Mouse (Mus musculus) liver, postnatal 0 days (tissue): ENCODE measurements around the gene Htra1.

Source experiments
- CTCF ChIP-seq: sonication (generic); IDR thresholded peaks from 2 replicates; pipeline ENCODE4 v1.5.1; 2016; ENCODE audit warnings: antibody characterized with exemption, low read depth
- EP300 ChIP-seq: IDR thresholded peaks from 2 replicates; pipeline ENCODE4 v1.6.1; 2016; ENCODE audit warnings: antibody characterized with exemption, low read depth, mild to moderate bottlenecking

GRCm38 (mm10) chr7:130964686-130965085 lies 28.8 kb downstream of the Htra1 start:
- no peak for TF ChIP-seq CTCF
- TF ChIP-seq EP300 = no peak
